Mouse (Mus musculus) small intestine, adult 2 months (tissue): Measurements from ENCODE around the gene Mfap1b. TPM values are rescaled to one million over a fixed set of nuclear protein-coding genes. Genes with fewer than 3 reads are reported as not detected.
A peak's percentile ranks its signal among the peaks of the same experiment; 100 is the strongest.

ENCODE experiments used
- H3K27ac ChIP-seq: fragments of 200-500 bp; 2 replicates; pipeline ENCODE4 v1.5.1; 2012; ENCODE audit warnings: low read depth, low read length, control low read depth, inconsistent platforms; ENCODE audit not compliant: insufficient read depth
- H3K27me3 ChIP-seq: fragments of 200-500 bp; 2 replicates; pipeline ENCODE4 v1.6.1; 2012; ENCODE audit warnings: mild to moderate bottlenecking, moderate library complexity, low read length, inconsistent platforms; ENCODE audit not compliant: control insufficient read depth, insufficient read depth
- H3K36me3 ChIP-seq: fragments of 200-500 bp; 2 replicates; pipeline ENCODE4 v1.6.1; 2012; ENCODE audit warnings: mild to moderate bottlenecking, low read length, control low read depth, inconsistent platforms; ENCODE audit not compliant: control insufficient read depth, insufficient read depth
- H3K4me1 ChIP-seq: fragments of 200-500 bp; 2 replicates; pipeline ENCODE4 v1.6.1; 2012; ENCODE audit warnings: low read length, inconsistent platforms, mixed read lengths; ENCODE audit not compliant: control insufficient read depth, insufficient read depth, insufficient read length
- H3K4me3 ChIP-seq: fragments of 200-500 bp; 2 replicates; pipeline ENCODE4 v1.5.1; 2012; ENCODE audit warnings: low read depth, mild to moderate bottlenecking, control low read depth, inconsistent platforms, low read length, moderate library complexity
- CTCF ChIP-seq: fragments of 200-500 bp; IDR thresholded peaks from 2 replicates; pipeline ENCODE4 v1.5.1; 2012; ENCODE audit warnings: low read depth, mild to moderate bottlenecking, control low read depth, inconsistent platforms, low read length, moderate library complexity, mixed read lengths; ENCODE audit not compliant: insufficient replicate concordance, insufficient read length; ENCODE audit errors: extremely low read depth
- POLR2A ChIP-seq: fragments of 200-500 bp; IDR thresholded peaks from 2 replicates; pipeline ENCODE4 v1.6.1; 2012; ENCODE audit warnings: low read depth, mild to moderate bottlenecking, control low read depth, inconsistent platforms, low read length, moderate library complexity
- WGBS: fragments of 180-500 bp; shearing (Covaris S2); methylation state at CpG from one replicate; pipeline ENCODE4 v1.1.7; 2018; 5-methylcytosine and 5-hydroxymethylcytosine counted together
- polyA plus RNA-seq: library from polyadenylated mRNA; depleted of rRNA; stranded (reverse); fragments of >200 nt; gene quantifications from 2 replicates; pipeline ENCODE4 v1.2.3, GENCODE M21; 2012

The Mfap1b gene
- polyA plus RNA-seq, 1 experiment, result 0.66 TPM

DNA sequence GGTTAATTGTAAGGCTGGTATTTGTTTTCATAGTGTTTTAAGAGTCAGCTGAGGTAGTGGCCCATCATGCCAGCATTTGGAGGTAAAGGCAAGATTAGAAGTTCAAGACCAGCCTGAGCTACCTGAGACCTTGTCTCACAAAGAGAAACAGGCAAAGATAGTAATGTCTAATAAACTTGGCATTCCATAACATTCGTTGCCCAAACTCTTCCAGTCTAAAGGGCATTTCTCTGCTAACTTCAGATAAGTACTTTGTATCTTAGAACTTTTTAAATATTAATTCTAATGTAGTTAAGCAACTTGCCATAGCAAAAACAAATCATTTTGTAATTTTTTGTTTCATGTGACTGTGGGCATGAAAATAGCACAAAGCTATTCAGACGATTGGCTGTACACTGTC lies 50.7 kb downstream of the Mfap1b start:
- Histone ChIP-seq H3K4me1 (no peaks in the 10 kb centered on the region), H3K36me3 (peaks cover 50% of the 10 kb centered on the region), H3K4me3 (no peak overlapping the region), H3K27me3 (no peaks in the 10 kb centered on the region), H3K27ac (no peak overlapping the region)
- TF ChIP-seq POLR2A (no peak), CTCF (no peak)
- 77% methylated on average over 2 of the region's 2 CpGs for WGBS

DNA sequence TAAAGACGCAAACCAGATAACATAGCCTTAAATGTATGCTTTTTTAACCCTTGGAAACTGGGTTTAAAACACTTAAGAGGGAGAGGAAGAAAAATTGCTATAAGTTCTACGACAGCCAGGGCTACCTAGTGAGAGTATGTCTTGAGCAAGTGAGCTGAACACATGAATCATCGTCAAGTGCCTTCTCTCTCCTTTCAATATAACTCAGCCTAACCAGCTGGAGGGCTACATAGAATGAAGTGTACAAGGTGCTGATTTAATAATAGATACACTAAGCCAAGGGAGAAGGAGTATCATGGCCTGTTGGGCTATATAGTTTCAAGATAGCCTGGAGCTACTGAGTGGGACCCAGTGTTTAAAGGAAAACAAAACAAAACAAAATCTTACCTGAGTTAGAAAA lies 55.4 kb downstream of the Mfap1b start:
- Histone ChIP-seq H3K27me3 (no peaks in the 10 kb centered on the region), H3K4me1 (no peaks in the 10 kb centered on the region; the same call in 1 of the 2 replicates), H3K36me3 (peaks cover 22% of the 10 kb centered on the region), H3K4me3 (no peak overlapping the region), H3K27ac (no peak overlapping the region)
- TF ChIP-seq CTCF, result no peak
- TF ChIP-seq POLR2A, result no peak
- WGBS, result 55% methylated on average over 3 of the region's 3 CpGs

DNA sequence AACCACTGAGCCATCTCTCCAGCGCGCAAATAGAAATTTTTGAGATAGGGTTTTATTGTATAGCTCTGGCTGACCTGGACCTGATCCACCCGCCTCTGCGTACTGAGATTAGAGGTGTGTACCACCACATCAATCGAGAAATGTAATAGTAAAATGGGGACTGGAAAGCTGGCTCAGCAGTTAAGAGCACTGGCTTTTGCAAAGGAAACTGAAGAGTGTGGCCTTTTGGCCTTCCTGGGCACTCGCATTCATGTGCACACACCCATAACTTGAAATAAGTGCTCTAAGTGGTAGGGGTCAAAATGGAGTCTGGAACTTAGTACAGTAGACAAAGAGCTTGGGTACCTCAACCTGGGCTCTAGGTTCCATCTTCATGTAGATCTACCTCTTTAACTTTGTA lies 57.5 kb downstream of the Mfap1b start:
- Histone ChIP-seq H3K27me3 (no peaks in the 10 kb centered on the region), H3K4me3 (no peak overlapping the region), H3K4me1 (no peaks in the 10 kb centered on the region; the same call in 1 of the 2 replicates), H3K36me3 (peaks cover 10% of the 10 kb centered on the region), H3K27ac (no peak overlapping the region)
- TF ChIP-seq POLR2A, result no peak
- TF ChIP-seq CTCF, result no peak
- 31% methylated on average over 6 of the region's 6 CpGs for WGBS

DNA sequence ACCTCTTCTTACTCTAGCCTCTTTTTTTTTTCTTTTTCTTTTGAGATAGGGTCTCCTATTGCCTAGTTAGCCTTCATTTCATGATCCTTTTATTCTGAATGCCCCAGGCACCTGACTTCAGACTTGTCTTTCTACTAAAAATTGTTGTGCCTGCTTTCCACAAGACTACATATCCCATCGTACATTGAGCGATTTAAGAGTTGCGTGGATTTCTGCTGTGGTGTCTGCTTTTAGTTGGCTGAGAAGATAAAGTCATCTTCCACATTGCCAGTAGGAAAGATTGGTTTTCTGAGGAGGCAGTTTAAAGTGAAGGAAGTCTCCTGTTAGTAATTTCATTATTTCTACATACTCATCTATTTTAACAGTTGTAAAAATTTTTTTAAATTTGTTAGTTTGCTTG lies 58.3 kb downstream of the Mfap1b start:
- no peak overlapping the region for H3K4me3 ChIP-seq
- H3K4me1 ChIP-seq, result no peaks in the 10 kb centered on the region; the same call in 1 of the 2 replicates
- H3K27ac ChIP-seq, result no peak overlapping the region
- TF ChIP-seq CTCF (no peak), POLR2A (no peak)
- peaks cover 10% of the 10 kb centered on the region for H3K36me3 ChIP-seq
- WGBS, result 70% methylated on average over 3 of the region's 3 CpGs
- no peaks in the 10 kb centered on the region for H3K27me3 ChIP-seq

DNA sequence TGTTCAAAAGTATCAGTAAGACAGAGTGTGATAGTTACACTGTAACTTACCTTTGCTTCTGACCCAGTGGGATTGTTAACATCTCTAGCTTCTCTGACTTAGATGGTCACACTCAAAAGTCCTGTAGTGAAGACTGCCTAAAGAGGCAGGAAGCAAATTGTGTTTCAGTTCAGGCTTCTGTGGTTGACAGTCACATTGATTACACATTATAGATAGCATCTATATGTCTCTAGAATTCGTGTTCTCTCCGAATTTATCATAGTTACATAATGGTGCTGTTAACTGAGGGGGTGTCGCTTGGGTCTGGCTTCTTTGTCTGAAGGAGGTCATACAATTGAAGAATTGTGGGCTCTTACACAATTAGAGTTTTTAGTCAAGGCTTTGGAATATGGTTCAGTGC lies 58.8 kb downstream of the Mfap1b start:
- no peak for TF ChIP-seq POLR2A
- no peak for TF ChIP-seq CTCF
- Histone ChIP-seq H3K36me3 (peaks cover 8% of the 10 kb centered on the region), H3K4me1 (no peaks in the 10 kb centered on the region; the same call in 1 of the 2 replicates), H3K4me3 (no peak overlapping the region), H3K27ac (no peak overlapping the region), H3K27me3 (no peaks in the 10 kb centered on the region)
- WGBS, result 14% methylated on average over 3 of the region's 3 CpGs

DNA sequence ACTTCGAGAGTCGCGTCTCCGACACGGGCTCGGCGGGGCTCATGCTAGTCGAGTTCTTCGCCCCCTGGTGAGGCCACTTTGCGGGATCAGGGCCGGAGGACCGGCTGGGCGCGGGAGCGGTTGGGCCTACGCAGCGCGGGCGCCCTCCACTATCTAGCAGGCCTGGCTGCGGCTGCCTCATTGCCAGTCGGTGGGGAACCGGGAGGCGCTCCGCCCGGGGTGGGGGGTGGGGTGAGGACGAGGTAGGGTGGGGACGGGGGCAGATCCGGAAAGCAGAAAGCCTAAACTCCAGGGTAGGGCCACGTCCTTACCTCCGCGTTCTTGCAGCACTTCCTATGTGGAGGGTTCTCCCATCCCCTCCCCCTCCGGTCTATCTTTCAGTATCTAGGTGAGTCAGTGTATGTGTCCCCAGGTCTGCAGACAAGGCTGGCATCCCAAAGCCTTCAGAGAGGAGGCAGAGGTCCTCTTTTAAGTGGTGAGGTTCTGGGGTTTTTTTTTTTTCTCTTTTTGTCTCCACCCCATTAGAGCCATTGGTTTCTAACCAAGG lies 59.7 kb downstream of the Mfap1b start:
- H3K4me3 ChIP-seq, result peak overlapping the region; percentile 89
- TF ChIP-seq CTCF (no peak), POLR2A (no peak)
- under 1% methylated on average over 32 of the region's 32 CpGs for WGBS
- peak overlapping the region; percentile 90 for H3K27ac ChIP-seq
- H3K27me3 ChIP-seq, result no peaks in the 10 kb centered on the region
- H3K36me3 ChIP-seq, result peaks cover 6% of the 10 kb centered on the region
- no peaks in the 10 kb centered on the region; the same call in 1 of the 2 replicates for H3K4me1 ChIP-seq

DNA sequence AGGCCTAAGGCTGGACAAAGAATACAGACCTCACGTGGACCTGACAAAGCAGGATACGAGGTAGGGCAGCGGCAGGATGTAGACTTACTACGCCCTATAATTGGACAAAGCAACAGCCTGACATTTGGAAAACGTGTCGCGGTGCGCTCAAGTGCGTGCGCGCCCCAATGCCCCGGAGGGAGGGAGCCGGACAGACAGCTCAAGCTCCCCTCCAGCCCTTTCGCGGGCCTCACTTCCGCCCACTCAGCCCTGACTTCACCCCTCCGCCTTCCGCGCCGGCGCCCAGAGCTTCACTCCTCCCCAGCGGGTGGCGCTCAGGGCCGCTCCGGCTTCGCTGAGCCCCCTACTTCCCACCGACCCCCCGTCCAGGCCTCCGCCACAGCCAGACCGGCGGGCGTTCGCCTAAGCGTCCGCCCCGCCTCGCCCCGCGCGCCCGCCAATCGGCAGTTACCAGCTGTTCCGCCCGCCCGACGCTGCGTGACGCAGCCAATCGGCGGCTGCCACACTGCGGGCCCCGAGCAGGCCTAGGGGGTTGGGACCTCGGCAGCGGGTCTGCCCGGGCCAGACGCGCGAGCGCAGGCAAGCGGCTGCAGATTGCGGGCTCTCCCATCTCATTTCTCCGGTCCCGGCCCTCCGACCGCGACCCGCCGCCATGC lies 60.4 kb downstream of the Mfap1b start, which contains the start of the genes Pdia3 and Catsper2:
Pdia3 (plus strand) TSS at position 389 of the 656 bp plus-strand sequence.
Catsper2 (minus strand) TSS at position 406 of the 656 bp plus-strand sequence.
- Histone ChIP-seq H3K27ac (peak within 1 kb of the TSS; percentile 90), H3K4me1 (no peaks in the 10 kb centered on the region; the same call in 1 of the 2 replicates), H3K27me3 (no peaks in the 10 kb centered on the region), H3K36me3 (peaks cover 5% of the 10 kb centered on the region), H3K4me3 (peak within 1 kb of the TSS; percentile 89)
- TF ChIP-seq POLR2A (peak; percentile 97), CTCF (no peak)
- WGBS, result 1% methylated on average over 68 of the region's 68 CpGs
